Mouse (Mus musculus) B cell, adult 2 months (primary cell): ENCODE results near the gene Slc9a3r1.
A peak's percentile ranks its signal among the peaks of the same experiment; 100 is the strongest.

Source experiments
- DNase-seq, 2 experiments: peaks; one replicate each; pipeline ENCODE4 v3.0.0; 2022

Slc9a3r1 gene

GRCm38 (mm10) chr11:115194693-115195092 is 31.6 kb downstream of the Slc9a3r1 start:
- no peak for DNase-seq

- no peak for DNase-seq
Observed at GRCm38 (mm10) chr11:115195933-115196332, 32.8 kb downstream of the Slc9a3r1 start.

GRCm38 (mm10) chr11:115197558-115197957 is 34.4 kb downstream of the Slc9a3r1 start:
- no peak for DNase-seq

- DNase-seq = no peak
Observed at GRCm38 (mm10) chr11:115198932-115199384, 35.8 kb downstream of the Slc9a3r1 start.

DNA sequence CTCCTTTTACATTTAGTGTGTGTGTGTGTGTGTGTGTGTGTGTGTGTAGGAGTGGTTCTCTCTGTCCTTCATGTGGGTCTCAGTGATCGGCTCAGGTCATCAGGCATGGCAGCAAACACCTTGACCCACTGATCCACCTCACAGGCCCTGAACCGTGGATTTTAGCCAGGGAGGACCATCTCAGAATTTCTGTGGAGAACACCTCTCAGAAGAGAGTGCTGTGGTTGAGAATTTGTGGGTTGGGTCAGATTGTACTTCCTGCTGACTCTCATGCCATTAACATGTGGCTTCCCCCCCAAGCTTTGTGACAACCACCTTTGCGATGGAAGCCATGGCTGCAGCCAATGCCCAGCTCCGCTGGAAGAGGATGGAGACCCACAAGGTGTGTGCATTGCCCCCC is 37.4 kb downstream of the Slc9a3r1 start:
- no peak for DNase-seq

DNA sequence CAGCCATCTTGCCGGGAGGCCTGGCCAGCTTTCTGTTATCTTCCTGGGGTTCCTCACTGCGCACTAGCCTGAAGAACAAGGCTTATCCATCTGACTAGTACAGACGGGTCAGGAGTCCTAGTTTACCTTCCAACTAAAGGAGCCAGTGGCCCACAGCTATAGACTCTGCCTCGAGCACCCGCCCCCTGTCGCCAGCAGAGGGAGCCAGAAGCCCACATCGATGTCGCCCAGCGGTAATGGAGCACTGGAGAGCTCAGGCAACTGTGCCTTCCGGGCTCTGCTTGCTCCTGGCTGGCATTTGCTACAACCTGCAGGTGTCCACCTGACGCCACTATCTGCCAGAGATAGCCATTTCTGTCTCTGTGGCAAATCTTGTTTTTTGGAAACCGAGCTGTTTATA is 39.2 kb downstream of the Slc9a3r1 start:
- DNase-seq = peak; percentile 82

DNA sequence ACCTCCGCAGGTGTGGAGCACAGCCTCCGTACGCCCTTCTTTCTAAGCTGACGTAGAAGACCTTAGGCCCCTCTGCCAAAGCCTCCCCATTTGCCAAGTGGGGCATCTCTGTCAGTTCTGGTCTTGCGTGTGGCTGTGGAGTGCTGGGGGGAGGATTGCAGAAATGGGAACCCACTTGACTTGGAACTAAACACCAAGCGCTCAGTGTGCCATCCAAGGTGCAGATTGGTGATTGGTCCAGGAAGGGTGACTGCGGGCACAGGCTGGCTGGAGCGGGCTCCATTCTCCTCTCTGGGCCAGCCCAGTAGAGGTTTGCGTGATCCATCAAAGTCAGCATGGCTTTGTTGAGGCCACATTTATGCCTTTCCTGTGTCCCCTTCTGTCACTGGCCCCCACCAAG is 39.6 kb downstream of the Slc9a3r1 start:
- DNase-seq = peak in 1 of 2 experiments; percentile 6

- DNase-seq = no peak
Observed at GRCm38 (mm10) chr11:115208126-115208525, 45.0 kb downstream of the Slc9a3r1 start.

DNA sequence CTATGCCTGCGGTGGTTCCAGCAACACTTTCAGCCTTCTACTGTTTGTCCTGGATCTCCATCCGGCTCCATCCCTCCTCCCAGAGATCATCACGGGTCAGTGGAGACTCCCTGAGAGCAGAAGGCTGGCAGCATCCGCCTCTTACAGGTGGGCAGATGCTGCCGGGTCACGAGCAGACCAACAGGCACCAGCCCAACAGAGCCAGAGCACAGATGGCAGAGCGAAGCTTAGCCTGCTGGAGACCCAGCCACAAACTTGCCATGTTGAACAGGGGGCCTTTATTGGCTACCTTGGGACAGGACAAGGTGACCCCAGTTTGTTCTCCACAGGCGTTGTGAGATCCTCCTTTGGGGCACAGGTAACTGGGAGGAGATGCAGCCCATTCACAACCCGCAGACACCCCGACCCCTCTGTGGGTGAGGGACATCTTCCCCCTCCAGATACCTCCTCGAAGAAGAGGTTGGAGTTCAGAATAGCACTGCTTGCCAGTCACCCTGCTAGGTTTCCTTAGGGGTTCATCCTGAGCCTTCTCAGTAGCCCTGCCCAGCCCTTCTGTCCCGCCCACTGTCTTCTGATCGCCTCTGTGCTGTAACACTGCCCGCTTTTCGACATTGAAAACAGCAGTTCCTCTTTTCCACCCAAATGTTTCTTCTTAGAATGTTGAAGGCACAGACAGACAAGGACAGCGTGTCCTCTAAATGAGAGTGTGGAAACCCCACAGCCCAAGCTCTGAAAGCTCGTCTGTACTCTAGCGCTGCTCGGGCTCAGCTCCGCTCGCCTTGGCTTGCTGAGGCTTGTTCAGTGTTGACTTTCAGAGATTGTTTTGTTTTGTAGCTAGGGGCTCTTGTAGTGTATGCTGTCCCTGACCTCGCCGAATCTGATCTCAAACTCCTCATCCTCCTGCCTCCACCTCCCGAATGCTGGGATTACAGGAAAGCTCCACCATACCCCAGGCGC is 45.9 kb downstream of the Slc9a3r1 start:
- no peak for DNase-seq

DNA sequence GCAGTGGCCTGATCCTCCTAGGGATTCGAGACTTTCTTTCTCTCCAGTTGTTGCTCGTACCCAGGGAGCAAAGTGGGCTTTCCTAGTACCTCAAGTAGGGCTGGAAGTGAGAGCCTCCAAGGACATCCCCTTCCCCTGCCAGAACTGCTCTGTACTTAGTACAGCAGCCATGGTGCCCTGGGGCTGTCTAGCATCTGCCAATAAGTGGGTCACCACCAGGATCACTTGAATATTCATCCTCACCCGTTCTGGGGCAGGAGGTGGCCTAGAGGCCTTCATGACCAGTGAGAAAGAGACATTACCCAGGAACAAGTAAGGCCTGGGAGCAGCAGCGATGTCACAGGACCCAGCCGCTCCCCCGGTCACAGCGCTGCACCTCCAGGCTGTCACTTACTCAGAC is 46.8 kb downstream of the Slc9a3r1 start:
- DNase-seq = no peak

GRCm38 (mm10) chr11:115212116-115212515 is 49.0 kb downstream of the Slc9a3r1 start:
- DNase-seq = no peak

GRCm38 (mm10) chr11:115215123-115215522 is 52.0 kb downstream of the Slc9a3r1 start:
- DNase-seq = no peak

- DNase-seq = no peak
Observed at GRCm38 (mm10) chr11:115217439-115218410, 54.6 kb downstream of the Slc9a3r1 start.

GRCm38 (mm10) chr11:115219263-115219662 is 56.1 kb downstream of the Slc9a3r1 start:
- no peak for DNase-seq

DNA sequence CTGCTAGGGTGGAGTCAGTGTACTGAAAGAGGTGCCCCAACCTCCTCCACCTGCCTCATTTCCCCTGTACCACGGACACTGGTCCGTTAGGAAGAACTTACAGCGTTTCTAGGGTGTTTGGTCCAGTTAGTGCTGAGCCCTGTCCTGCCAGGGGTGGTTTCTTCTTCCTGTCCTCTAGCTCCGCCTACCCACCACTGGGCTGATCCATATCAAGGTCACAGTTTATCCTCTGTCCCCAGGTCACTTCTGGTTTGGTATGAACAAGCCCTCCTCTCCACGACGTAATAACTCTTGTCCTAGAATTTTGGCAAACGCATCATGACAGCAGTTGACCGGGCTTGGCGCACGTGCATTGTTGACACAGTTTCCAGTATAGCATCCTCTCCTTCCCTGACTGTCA is 56.5 kb downstream of the Slc9a3r1 start:
- no peak for DNase-seq

- no peak for DNase-seq
Observed at GRCm38 (mm10) chr11:115222077-115222476, 58.9 kb downstream of the Slc9a3r1 start.

GRCm38 (mm10) chr11:115222570-115222969 is 59.4 kb downstream of the Slc9a3r1 start:
- no peak for DNase-seq

GRCm38 (mm10) chr11:115223451-115223850 is 60.3 kb downstream of the Slc9a3r1 start:
- DNase-seq = no peak

DNA sequence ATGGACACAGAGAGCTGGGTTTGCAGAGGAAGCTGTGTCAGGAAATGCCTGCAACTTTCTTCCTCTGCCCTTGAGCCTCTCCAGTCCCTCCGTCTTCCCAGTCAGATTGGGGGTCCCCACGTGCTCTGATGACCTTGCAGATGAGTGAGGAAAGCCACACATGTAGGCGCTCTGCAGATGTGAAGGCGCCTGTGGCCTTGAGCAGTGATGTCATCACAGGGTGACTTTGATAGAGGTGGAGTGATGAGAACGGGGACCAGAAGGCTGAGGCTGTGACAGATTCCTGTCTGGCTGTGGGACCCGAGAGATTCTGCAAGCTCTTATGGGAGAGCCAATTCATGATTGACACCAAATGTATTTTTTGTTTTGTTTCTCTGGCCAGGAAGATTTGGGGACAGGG is 60.7 kb downstream of the Slc9a3r1 start:
- no peak for DNase-seq

GRCm38 (mm10) chr11:115224889-115225288 is 61.7 kb downstream of the Slc9a3r1 start:
- peak; percentile 61 to 63 for DNase-seq

- no peak for DNase-seq
Observed at GRCm38 (mm10) chr11:115225301-115225700, 62.2 kb downstream of the Slc9a3r1 start.

- no peak for DNase-seq
Observed at GRCm38 (mm10) chr11:115226811-115227491, 63.8 kb downstream of the Slc9a3r1 start.

- DNase-seq = no peak
Observed at GRCm38 (mm10) chr11:115227640-115228039, 64.5 kb downstream of the Slc9a3r1 start.
